Mouse (Mus musculus) left cerebral cortex, postnatal 36 days (tissue): ENCODE data around the gene Gm49395. TPM values are rescaled to one million over a fixed set of nuclear protein-coding genes. Genes with fewer than 3 reads are reported as not detected.

ENCODE experiments used
- DNase-seq, 2 experiments: peaks; one replicate each; pipeline ENCODE4 v3.0.0; 2021 to 2022; ENCODE audit warnings: low spot score in 2 of 2, mixed read lengths in 1 of 2
- intact Hi-C: fragments of 180-260 bp; cut with DNase I; formaldehyde crosslinking; loops from one replicate; pipeline ENCODE4 v1.15.1; 2025
- total RNA-seq, 2 experiments: library from RNA; stranded (reverse); gene quantifications; 2 replicates each; pipeline ENCODE4 v1.2.3; 2021

The Gm49395 gene
- total RNA-seq, 2 experiments from 2014 or later = 1.7 to 3.5 TPM

DNA sequence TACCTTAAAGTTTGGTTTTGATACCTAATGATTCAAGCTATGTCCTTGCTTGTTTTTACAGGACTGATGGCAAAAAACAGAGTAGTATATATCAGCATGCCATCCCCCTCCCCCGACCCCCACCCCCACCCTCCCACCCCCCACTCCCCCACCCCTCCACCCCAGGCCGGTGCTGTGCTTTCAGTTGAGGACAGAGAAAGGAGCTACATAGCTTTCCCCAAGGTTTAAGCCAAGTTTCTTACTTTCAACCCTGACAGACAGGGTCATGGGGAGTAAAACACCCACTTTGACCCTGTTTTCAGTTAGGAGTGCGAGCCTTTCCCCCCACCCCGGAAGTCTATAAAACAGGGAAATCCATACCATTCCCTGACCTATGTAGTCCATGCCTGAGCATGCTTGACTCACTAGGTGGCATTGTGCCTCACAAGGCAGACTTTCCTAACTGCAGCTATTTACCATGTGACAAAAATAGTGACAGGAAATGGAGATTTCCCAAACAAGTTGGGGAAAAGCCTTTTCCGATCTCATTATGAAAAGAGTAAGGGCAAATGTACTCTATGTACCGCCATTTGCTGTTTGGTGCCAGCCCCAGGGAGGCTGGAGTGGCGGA, 98.2 kb downstream of the Gm49395 start:
- DNase-seq = no peak
- intact Hi-C loops = no loop called here

DNA sequence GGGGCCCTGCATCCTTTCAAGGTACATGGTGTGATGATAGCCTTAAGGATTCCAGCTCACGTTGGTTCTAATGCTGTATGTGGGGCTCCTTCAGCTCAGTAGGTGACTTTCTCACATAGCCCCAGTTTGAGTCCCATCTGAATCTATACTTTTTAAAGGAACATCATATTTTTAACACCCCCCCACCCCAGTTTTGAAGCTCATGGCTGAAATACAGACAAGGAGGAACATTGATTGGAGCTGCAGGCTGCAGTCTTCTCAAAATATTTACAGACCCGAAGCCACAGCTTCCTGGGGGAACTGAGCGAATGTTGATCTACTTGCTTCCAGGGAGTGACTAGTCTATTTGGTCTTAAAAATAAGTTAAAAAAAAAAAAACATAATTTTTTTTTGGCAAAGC, 98.9 kb downstream of the Gm49395 start:
- DNase-seq = no peak
- intact Hi-C loops = no loop called here

- intact Hi-C loops = no loop called here
- no peak for DNase-seq
Measured at GRCm38 (mm10) chr13:115002155-115002554, 99.6 kb downstream of the Gm49395 start.

DNA sequence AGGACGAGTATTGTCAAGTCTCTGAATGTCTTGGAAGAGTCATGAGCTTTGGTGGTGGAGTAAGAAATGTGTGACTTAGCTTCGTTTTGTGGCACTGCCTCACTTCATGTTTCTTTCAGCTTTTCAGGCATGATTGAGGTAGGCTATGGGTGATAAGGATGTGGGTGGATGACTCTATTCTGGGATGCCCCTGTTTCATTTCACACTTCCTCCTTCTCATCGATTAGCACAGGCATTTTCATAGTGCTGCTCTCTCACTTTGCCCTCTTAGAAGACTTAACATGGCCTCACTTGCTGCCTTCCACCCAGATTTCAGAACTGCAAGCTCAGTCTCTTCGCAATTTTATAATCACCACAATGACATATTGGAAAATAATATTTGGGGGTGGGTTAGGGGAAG, 102.1 kb downstream of the Gm49395 start:
- DNase-seq = no peak
- intact Hi-C loops = no loop called here

DNA sequence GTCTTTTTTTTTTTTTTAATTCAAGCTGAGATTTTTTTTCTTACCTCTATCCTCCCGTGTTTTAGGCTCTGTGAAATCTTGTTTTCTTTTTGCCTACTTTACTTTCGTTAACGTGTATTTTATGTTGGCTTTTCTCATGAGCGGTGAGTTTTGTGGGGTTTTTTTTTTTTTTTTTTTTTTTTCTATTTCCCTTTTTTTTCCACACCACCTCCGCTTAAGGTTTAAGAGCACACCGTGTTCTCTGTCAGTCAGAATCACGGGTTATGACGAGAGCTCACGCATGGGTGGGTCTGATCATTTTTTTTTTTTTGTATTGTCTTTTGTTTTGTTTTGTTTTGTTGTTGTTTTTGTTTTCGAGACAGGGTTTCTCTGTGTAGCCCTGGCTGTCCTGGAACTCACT, 103.6 kb downstream of the Gm49395 start:
- no peak for DNase-seq
- intact Hi-C loops = no loop called here

DNA sequence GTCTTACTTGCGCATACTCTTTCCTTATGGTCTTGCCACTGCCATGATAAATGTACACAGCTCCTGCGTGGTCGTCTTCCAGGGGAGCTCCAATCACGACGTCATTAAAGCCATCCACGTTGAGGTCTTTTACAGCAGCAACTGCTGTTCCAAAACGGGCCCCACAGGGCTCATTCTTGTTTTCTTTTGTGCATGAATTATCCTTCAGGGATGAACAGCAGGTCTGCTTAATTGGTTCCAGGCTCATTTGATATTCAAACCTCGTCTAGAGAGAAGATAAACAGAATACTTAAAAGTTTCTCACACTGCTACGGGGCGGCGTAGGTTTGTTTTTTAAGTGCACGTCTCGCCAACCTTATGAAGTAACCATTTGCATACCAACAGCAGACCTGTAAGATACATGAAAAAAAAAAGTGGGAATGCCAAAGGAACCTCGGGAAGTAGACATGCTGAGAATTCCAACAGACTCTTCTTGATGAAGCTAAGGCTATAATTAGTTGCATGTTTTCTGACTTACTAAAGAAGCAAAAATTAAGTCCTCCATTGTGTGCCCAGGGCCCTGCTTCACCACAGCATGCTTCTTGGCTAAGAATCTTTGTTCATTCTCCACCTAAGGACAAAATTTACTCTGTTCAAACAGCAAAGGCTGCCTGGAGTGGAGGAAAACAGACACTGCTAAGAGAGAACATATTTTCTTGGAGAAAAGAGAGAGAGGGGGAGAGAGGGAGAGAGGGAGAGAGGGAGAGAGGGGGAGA, 109.3 kb downstream of the Gm49395 start:
- no peak for DNase-seq
- intact Hi-C loops = no loop called here

GRCm38 (mm10) chr13:114987668-114988067, 114.1 kb downstream of the Gm49395 start:
- intact Hi-C loops = loop anchor here (5.0 to 10.0 kb wide), 2 partner anchors 110 to 1727 kb away; no protein-coding TSS in a partner anchor
- no peak for DNase-seq

GRCm38 (mm10) chr13:114987161-114987560, 114.6 kb downstream of the Gm49395 start:
- DNase-seq = no peak

More at GRCm38 (mm10) chr13:114987161-114987560, 114.6 kb downstream of the Gm49395 start:
- intact Hi-C loops = loop anchor here (5.0 to 10.0 kb wide), 2 partner anchors 110 to 1728 kb away; no protein-coding TSS in a partner anchor

Other genes starting within 250 kb of the Gm49395 start
- under 1 TPM in 1 of 2 experiments, not detected in 1; 0.32 TPM for gene Itga2, start 169.8 kb downstream of the Gm49395 start, total RNA-seq
- 10 to 100 TPM; 21.9 to 23.7 TPM for gene Pelo, start 11.7 kb downstream of the Gm49395 start, total RNA-seq
- gene Itga1, start within 50 bp of the Gm49395 start, total RNA-seq = 1 to 10 TPM; 5.8 to 7.7 TPM